Mouse (Mus musculus) adrenal gland, postnatal 36 days (tissue): Measurements from ENCODE around the gene Ireb2. TPM values are rescaled to one million over a fixed set of nuclear protein-coding genes. Genes with fewer than 3 reads are reported as not detected.

ENCODE experiments used
- DNase-seq, 2 experiments: peaks; one replicate each; pipeline ENCODE4 v3.0.0; 2021; ENCODE audit warnings: mixed read lengths in 1 of 2
- total RNA-seq, 2 experiments: library from RNA; stranded (reverse); gene quantifications; 2 replicates each; pipeline ENCODE4 v1.2.3; 2021

Ireb2 gene
- total RNA-seq, 2 experiments from 2014 or later = 46.3 to 58.4 TPM

DNA sequence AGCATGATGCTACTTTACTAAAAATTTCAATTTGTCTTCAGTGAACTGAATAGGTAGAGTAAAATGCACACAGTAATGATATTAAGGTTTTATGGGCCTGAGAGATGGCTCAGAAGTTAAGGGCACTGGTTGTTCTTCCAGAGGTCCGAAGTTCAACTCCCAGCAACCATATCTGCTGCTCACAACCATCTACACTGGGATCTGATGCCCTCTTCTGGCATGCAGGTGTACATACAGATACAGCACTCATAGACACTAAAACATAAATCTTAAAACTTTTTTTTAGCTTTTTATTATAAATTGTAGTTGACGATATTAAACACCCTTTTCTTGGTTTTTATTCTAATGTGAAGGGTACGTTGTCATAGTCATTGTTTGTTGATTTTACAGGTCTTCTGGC, 33.5 kb downstream of the Ireb2 start:
- no peak for DNase-seq

DNA sequence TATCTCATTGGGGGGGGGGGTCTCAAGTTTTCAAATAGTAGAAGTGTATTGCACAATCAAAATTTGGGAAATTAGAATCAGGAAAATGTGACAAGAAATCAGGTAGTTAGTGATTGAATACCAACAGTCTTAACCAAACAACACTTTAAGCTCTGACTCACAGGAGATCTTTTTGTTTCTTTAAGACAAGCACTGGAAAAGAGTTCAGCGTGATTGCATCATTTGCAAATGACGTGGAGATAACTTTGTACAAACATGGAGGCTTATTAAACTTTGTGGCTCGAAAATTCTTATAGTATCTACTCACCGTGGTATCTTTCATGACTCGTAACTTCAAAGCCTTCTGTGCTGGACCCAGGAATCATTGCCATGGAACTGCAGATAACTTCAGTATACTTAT, 45.9 kb downstream of the Ireb2 start:
- DNase-seq = no peak

DNA sequence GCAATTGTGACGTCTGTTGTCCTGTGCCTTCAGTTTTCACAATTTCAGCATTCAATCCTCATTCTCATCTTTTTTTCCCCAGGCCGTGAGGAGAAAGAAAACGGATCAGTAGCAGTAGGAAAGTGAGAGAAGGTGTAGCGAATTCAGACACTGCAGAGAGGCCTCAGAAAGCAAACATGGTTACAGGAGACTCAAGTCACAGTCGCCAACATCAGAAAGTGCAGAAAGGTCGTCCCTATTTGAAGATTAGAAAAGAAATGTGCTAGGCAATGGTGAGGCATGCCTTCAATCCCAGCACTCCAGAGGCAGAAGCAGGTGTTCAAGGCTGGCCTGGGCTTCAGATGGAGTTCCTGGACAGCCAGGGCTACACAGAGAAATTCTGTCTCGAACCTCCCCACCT, 52.0 kb downstream of the Ireb2 start:
- DNase-seq = no peak

DNA sequence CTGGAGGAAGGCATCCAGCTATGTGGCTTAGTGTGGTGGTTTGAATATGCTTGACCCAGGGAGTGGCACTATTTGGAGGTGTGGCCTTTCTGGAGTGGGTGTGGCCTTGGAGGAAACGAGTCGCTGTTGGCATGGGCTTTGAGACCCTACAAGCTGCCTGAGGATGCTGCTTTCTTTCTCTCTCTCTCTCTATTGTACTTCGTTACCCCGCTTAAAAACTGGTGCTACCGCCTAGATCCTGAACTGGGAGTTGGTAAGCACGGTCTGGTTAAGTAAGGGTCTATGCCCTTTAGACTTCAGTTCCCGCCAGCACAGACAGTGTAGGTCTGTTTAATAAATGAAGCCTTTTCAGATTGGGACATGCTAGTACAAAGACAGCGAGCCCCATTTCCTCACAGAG, 52.8 kb downstream of the Ireb2 start:
- DNase-seq = no peak

DNA sequence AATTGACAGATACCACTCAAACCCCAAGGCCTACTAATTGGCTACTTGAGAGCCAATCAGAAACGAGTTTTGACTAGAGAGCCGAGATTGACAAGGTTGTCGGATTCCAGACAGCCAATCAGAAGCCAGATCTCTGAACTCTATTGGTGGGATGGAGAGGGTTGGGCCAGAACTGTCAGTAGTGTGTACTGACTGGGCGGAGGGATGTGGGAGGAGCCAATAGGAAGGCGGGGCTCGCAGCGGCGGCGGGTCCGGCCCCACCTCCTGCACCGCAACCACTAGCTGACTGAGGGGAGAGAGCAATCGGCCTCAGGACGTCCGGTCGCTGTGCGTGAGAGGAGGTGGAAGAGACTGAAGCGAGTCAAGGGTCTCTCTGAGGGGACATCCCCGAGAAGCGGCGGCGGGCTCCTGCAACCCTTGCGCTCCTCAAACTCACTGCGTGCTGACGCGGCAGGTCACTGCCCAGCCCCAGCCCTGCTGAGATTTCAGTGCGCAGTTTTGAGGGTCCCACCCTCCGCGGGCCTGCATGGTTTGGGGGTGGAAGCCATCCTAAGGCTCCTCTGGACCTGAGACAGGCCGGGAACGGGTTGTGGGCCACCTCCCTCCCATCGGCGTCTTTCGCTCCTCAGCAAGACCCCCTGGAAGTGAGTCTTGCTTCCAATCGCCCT, 53.6 kb downstream of the Ireb2 start, which contains the start of gene Hykk:
Gene Hykk (plus strand): TSS at position 274 of the 668 bp plus-strand sequence.
- peak; percentile 86 to 92 for DNase-seq

DNA sequence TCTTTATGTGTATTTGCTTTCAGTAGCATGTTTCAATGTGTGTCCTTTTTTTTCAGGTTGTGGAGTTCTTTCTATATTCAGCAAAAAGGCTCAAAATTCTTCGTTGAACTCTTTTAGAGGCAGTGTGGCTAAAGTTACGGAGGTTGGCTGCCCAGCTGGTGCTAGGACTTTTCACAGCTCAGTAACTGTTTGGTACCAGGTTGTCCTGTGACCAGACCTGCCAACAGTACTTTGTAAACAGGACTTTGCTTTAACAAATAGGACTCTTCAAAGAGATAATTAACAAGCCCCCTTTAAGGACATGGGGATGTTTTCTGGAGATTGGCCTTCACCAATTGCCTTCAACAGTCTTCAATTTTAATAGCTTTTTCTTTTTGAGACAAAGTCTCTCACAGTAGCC, 54.6 kb downstream of the Ireb2 start:
- no peak for DNase-seq

DNA sequence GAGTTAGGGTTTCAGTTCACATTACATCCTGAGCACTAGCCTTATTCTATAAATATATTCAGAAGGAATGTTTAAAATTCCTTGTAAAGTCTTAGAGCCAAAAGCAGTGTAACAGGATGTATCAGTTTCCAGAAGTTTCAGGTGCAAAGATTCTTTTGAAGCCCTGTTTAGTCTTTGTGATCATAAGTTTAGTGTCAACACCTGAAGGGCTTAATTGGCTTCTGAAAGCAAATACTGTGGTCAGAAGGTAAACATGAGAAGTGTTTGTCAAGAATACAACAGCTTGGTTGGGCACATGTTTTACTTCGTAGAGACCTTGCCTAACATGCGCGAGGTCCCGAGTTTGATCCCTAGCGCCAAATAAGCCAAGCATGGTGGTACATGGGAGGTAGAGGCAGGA, 55.2 kb downstream of the Ireb2 start:
- no peak for DNase-seq

DNA sequence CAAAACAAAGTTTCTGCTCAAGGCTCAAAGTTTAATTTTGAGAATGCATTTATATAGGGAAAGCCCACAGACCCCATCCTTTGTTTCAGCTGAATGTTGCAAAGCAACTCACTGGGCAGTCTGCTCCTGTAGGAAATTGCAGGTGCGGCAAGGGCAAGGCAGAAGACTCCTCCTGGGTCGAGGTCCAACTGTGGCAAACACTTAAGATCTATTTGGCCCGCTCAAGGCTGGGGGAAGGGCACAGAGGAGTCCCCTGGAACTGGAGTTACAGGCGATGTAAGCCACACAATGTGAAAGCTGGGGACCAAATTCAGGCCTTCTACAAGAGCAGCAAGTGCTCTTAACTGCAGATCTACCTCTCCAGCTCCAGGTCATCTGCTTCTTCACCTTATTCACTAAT, 56.4 kb downstream of the Ireb2 start:
- DNase-seq = no peak

DNA sequence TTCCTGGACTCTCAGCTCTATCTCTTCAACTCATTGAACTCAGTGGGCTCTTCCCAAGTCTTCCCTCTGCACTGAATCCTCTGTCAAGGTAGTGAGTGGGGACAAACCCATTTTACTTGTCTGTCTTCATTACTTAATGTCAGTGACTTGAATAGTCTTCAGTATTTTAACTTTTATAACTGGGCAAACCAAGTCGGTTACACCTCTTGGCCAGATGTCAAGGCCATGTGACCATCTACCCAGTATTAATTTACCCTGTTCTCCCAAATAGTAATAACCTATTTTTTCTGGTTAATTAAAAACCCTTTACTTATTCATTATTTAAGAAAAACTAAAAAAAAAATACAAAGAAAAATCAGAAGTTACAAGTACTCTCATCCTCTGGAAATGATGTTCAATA, 67.2 kb downstream of the Ireb2 start:
- no peak for DNase-seq

DNA sequence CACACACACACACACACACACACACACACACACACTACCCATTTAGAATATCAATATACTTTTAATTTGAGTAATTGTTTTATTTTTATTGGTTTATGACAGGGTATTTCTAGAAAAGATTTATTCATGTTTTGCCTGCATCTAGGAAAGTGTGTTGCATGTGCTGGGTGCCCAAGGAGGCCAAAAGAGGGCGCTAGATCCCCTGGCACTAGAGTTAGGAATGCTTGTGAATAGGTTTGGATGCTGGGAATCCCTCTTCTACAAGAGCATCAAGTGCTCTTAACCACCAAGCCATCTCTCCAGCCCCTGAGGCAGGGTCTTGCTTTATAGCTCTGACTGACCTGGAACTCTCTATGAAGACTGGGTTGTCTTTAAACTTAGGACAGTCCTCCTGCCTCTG, 68.2 kb downstream of the Ireb2 start:
- no peak for DNase-seq

DNA sequence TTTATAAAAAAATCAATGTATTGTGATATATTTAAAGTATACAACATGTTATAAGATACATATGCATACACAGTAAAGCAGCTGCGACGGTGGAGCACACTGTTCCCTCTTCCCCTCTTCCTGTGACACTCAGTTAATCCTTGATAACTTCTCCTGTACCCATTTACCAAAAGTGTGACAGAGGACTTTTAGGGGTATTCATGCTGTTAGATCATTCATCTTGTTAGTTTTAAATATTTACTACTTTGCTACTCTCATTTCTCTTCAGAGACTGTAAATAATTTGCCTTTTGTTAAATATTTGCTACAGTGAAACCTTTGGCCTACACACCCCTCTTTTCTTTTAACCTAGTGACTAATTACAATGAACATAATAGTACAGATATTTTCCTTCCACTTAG, 68.8 kb downstream of the Ireb2 start:
- no peak for DNase-seq

DNA sequence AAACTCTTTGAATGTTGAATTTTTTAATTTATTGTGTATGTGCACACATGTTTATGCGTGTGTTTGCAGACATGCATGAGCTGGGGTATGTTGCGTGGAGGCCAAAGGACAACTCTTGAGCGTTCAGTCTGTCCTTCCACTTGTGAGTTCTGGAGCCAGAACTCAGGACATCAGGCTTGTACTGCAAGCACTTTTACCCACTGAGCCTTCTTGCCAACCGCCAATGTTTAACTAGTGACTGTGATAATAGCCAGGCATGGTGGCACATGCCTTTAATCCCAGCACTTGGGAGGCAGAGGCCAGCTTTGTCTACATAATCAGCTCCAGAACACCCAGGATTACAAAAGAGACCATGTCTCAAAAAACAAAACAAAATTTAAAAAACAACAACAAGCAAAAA, 78.5 kb downstream of the Ireb2 start:
- DNase-seq = no peak

DNA sequence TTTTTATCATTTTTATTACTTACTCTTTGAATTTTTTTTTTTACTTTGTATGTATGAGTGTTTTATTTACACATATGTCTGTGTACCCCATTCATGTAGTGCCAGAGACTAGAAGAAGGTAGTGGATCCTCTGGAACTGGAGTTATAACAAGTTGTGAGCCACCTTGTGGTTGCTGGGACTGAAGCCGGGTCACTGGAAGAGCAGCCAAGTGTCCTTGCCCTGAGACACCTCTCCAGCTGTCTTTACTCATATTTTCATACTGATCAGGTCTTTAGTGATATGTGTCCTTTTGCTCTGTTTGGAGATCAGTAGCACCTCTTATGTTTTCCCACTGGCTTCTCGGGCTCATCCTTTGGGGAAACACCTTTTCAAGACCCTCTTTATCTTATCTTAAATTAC, 80.9 kb downstream of the Ireb2 start:
- peak in 1 of 2 experiments; percentile 21 for DNase-seq

DNA sequence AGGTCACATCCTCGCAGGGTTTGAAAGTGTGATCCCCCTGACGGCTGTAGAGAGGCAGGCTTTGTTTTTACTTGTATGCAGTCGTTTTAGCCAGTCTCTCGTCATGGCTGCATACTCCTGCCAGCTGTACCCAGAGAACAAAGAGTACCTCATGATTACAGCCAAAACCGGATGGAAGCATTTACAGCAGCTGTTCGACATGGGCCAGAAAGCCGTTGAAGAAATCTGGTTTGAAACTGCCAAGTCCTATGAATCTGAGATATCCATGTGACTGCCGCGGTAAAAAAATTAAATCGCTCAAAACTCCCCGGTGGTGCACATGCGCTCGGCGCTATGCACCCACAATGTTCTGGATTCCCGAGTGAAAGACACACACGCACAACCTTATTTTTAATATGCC, 82.7 kb downstream of the Ireb2 start:
- no peak for DNase-seq

DNA sequence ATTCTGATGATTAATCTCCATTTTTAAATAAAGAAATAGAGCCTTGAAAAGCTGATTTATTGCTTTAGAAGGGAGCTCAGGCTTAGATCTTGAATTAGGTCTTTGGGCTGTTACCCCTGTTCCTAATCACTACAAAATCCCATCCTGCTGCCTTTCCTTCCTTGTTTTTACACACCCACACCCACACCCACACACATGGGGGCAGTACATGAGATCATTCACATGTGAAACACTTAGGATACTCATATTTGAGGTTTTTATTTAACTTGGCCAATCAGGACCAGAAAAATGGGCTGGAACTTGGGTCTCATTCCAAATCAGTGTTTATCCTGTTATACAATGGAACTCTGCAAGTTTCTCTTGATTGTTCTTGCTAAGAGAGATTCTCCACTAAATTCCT, 85.9 kb downstream of the Ireb2 start:
- DNase-seq = no peak

DNA sequence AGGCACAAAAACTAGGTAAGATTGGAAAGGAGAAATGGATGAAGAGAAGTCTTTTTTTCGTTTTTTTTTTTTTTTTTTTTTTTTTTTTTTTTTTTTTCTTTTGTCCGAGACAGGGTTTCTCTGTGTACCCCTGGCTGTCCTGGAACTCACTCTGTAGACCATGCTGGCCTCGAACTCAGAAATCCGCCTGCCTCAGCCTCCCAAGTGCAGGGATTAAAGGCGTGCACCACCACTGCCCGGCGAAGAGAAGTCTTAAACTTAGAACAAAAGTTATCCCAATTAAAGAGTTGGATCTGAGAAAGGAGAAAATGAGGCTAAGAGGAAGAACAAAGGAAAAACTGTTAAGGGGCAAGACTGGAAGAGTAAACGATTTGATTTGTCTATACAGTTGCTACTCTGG, 86.6 kb downstream of the Ireb2 start:
- peak; percentile 8 to 14 for DNase-seq

DNA sequence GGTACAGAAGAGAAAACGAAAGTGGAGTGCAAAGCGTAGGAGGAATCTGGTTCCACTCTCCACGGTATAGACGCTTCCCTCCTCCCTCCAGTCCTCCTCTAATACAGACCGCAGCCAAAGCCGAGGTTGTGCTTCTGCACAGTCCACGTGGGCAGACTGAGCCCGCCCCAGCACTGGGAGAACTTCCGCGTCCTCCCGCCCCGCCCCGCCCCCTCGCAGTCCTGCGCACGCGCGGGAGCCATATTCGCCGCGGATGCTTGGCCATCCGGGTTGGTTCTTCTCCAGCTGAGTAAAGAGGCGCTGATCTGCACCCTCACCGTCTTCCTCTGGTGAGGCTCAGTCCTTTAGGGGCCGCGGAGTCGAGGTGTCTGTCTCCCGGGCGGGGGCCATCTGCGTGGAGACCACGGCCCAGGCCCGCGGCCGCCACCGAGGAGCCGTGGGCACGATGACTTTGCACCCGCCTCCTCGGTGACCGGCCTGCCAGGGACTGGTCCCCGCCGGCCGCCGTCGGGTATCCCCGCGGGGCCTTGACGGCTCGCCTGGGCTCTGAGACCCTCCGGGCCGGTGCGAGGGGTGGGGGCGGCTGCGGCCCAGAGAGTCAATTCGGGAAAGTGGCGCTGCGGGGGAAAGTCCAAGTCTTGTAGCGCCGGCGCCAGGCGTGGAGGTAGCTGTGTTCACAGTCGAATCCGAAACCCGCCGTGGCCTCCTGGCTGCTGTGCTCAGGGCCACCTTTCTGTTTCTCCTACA, 87.2 kb downstream of the Ireb2 start, which contains the start of the genes Psma4 and AY074887:
Gene Psma4 (plus strand): TSS at position 216 of the 747 bp plus-strand sequence.
Gene AY074887 (minus strand): TSS at position 424 of the 747 bp plus-strand sequence.
- peak; percentile 94 to 97 for DNase-seq

DNA sequence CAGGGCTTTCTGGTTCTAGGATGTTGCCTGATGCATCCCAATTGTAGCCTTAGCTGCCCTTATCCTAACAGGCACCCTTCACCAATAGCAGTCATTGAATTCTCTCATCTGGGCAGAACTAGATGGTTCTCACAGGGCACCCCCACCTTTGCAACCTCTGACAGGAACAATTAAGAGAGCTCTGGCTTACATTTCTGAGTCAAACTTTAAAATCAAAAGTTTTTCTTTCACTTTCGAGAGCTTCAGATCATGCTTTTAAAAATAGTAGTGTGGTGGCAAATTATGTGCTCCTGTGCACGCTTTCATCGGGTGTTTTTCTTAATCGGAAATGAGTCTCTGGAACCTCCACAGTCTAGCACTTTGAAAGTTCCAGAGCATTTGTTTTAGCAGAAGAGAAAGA, 97.5 kb downstream of the Ireb2 start:
- DNase-seq = no peak

Other genes starting within 250 kb of the Ireb2 start
- gene Acsbg1, start 201.9 kb upstream of the Ireb2 start, total RNA-seq = 100 to 1,000 TPM; 105 to 213 TPM
- 10 to 100 TPM; 17.7 to 24.3 TPM for gene Dnaja4, start 164.9 kb upstream of the Ireb2 start, total RNA-seq
- 10 to 100 TPM; 67.6 to 72.7 TPM for gene Wdr61, start 129.3 kb upstream of the Ireb2 start, total RNA-seq
- 1 to 10 TPM; 7.9 to 8.5 TPM for gene Crabp1, start 99.0 kb upstream of the Ireb2 start, total RNA-seq
- 1 to 10 TPM; 1.4 to 2.1 TPM for gene Hykk, start 53.5 kb downstream of the Ireb2 start, total RNA-seq
- gene Psma4, start 87.0 kb downstream of the Ireb2 start, total RNA-seq = 100 to 1,000 TPM; 186 to 193 TPM
- gene AY074887, start 87.2 kb downstream of the Ireb2 start, total RNA-seq = not detected
- under 1 TPM; 0.33 to 0.56 TPM for gene Chrna5, start 117.1 kb downstream of the Ireb2 start, total RNA-seq
- 1 to 10 TPM; 8.5 to 9.9 TPM for gene Chrna3, start 162.8 kb downstream of the Ireb2 start, total RNA-seq
- gene Chrnb4, start 185.0 kb downstream of the Ireb2 start, total RNA-seq = 1 to 10 TPM; 5.2 to 6.6 TPM